Mouse (Mus musculus) kidney, adult 2 months (tissue): ENCODE data around the gene Nop56.

Experiments
- CTCF ChIP-seq: fragments of 200-500 bp; conservative IDR thresholded peaks from 2 replicates; pipeline ENCODE4 v1.5.1; 2011; ENCODE audit warnings: low read depth, mild to moderate bottlenecking, control low read depth, low read length, moderate library complexity, mixed read lengths; ENCODE audit not compliant: insufficient read depth, insufficient read length
- POLR2A ChIP-seq: fragments of 200-500 bp; IDR thresholded peaks from one replicate; pipeline ENCODE4 v1.6.1; 2011; ENCODE audit warnings: low read depth, low read length, control low read depth

DNA sequence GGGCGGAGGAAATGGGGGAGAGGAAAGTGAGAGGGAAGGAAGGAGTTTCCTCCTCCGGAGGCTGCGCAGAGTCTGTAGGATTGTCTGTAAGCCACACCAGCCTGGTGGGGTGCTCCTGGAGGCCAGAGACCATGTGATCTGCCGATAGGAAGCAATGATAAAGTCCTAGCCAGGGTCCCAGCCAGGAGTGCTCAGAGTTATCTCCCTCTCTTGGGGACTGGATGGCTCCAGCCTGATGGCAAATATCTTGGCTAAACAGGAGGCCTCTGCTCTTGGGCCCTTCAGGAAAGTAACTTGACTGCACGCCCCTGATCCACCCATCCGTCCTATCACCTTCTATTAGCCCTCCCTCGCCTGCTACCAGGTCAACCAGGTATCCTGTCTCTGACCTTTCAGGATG, 26.0 kb upstream of the Nop56 start:
- TF ChIP-seq POLR2A (no peak), CTCF (no peak)
